Mouse (Mus musculus) liver, embryonic 12.5 days (tissue): ENCODE measurements around the gene Fes. TPM values are rescaled to one million over a fixed set of nuclear protein-coding genes. Genes with fewer than 3 reads are reported as not detected.

Source experiments
- ATAC-seq: fragments of 200-750 bp; cut with Nextera tagmentation; 2 replicates; pipeline ENCODE4 v1.8.0; 2017; ENCODE audit warnings: moderate number of reproducible peaks, mild to moderate bottlenecking, moderate library complexity
- H3K27ac ChIP-seq: fragments of 300-500 bp; sonication (generic); 2 replicates; pipeline ENCODE4 v1.5.1; 2016; ENCODE audit warnings: mild to moderate bottlenecking
- H3K27me3 ChIP-seq: fragments of 300-500 bp; sonication (generic); replicated peaks from 2 replicates; pipeline ENCODE4 v1.6.1; 2016; ENCODE audit warnings: mild to moderate bottlenecking, moderate library complexity
- H3K36me3 ChIP-seq: fragments of 300-500 bp; sonication (generic); 2 replicates; pipeline ENCODE4 v1.6.1; 2016; ENCODE audit warnings: mild to moderate bottlenecking, moderate library complexity
- H3K4me1 ChIP-seq: fragments of 300-500 bp; sonication (generic); 2 replicates; pipeline ENCODE4 v1.6.1; 2016
- H3K4me2 ChIP-seq: fragments of 300-500 bp; sonication (generic); 2 replicates; pipeline ENCODE4 v1.6.1; 2016; ENCODE audit warnings: mild to moderate bottlenecking, moderate library complexity
- H3K4me3 ChIP-seq: fragments of 300-500 bp; sonication (generic); 2 replicates; pipeline ENCODE4 v1.5.1; 2016; ENCODE audit warnings: mild to moderate bottlenecking, moderate library complexity
- H3K9ac ChIP-seq: fragments of 300-500 bp; sonication (generic); 2 replicates; pipeline ENCODE4 v1.6.1; 2016; ENCODE audit warnings: mild to moderate bottlenecking, moderate library complexity
- H3K9me3 ChIP-seq: fragments of 300-500 bp; sonication (generic); replicated peaks from 2 replicates; pipeline ENCODE4 v1.6.1; 2016; ENCODE audit warnings: mild to moderate bottlenecking, moderate library complexity
- WGBS: fragments of 180-500 bp; shearing (Covaris S2); methylation state at CpG from one replicate; pipeline ENCODE4 v1.1.7; 2016; ENCODE audit not compliant: insufficient replicate concordance; 5-methylcytosine and 5-hydroxymethylcytosine counted together
- polyA plus RNA-seq: library from polyadenylated mRNA; unstranded; fragments of >200 nt; fragmentation: Nextera tagmentation; extraction: Ambion mirVana; gene quantifications from 2 replicates; pipeline ENCODE4 v1.2.1, GENCODE M21; 2016

The Fes gene
- polyA plus RNA-seq, 1 experiment from 2014 or later: 10.3 TPM

DNA sequence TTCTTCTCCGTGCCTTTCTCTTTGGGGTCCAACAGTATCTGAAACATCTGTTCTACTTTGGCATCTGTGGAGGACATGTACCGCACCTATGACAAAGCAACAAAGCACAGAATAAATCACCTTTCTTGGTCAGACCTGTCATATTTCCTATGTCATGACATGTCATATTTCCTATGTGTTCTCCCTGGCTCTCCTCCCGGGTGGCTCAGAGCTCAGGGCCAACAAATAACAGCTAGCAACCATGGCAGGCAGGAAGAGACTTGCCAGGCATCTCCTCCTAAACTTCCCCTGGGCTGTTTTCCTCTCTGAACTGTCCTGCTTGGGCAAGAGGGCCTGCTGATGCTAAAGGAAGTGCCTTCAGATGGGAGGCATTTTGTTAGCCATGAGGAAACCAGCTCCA is 50.8 kb downstream of the Fes start:
- Histone ChIP-seq H3K4me3 (no peak overlapping the region), H3K4me2 (no peak overlapping the region), H3K9me3 (no peaks in the 10 kb centered on the region), H3K36me3 (peaks cover 61% of the 10 kb centered on the region), H3K27me3 (no peaks in the 10 kb centered on the region), H3K4me1 (peaks cover 24% of the 10 kb centered on the region), H3K9ac (no peak overlapping the region), H3K27ac (no peak overlapping the region)
- ATAC-seq: no peak
- 75% methylated on average over 3 of the region's 3 CpGs for WGBS

DNA sequence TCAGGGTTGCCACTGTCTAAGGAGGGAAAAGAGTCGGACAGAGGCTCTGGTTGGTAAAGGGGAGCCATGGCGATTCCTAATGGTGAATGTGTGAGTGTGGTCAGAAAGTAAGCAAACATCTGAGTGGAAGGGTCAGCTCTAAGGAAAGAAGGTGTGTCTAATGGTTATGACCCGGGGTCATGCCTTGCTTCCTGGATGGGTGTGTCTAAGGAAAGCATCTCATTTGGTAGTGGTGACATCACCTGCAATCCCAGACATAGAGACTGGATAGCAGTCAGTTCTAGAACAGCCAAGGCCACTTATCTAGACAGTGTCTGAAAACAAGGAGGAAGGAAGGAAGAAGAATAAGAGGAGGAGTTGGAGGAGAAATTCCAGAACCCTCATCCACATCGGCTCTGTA is 52.9 kb downstream of the Fes start:
- Histone ChIP-seq H3K4me2 (no peak overlapping the region), H3K4me1 (peaks cover 9% of the 10 kb centered on the region), H3K27me3 (no peaks in the 10 kb centered on the region), H3K9ac (no peak overlapping the region), H3K36me3 (peaks cover 82% of the 10 kb centered on the region), H3K4me3 (no peak overlapping the region), H3K9me3 (no peaks in the 10 kb centered on the region), H3K27ac (no peak overlapping the region)
- ATAC-seq: no peak
- WGBS: 75% methylated on average over 4 of the region's 4 CpGs

DNA sequence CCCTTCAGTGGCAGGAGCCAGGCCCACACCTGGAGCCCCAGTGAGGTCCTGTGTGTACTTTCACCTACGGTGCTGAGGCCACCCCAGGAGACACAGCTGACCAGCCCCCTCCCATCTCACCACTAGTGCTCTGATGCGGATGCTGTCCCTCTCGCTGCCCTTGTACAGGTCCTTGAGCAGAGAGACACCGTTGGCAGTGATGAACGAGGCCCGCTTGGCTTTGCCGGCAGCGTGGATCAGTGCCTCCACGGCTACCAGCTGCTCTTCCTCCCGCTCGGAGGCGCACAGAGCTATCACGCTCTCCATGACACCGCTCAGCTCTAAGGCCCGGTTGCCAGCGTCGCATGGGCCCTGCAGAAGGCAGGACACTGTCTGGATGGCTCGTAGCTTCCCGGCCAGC is 56.3 kb downstream of the Fes start:
- Histone ChIP-seq H3K9ac (no peak overlapping the region), H3K27ac (no peak overlapping the region), H3K4me2 (no peak overlapping the region), H3K36me3 (peaks cover 99% of the 10 kb centered on the region), H3K4me1 (no peaks in the 10 kb centered on the region), H3K27me3 (no peaks in the 10 kb centered on the region), H3K9me3 (no peaks in the 10 kb centered on the region), H3K4me3 (no peak overlapping the region)
- ATAC-seq: no peak
- 91% methylated on average over 19 of the region's 19 CpGs for WGBS

DNA sequence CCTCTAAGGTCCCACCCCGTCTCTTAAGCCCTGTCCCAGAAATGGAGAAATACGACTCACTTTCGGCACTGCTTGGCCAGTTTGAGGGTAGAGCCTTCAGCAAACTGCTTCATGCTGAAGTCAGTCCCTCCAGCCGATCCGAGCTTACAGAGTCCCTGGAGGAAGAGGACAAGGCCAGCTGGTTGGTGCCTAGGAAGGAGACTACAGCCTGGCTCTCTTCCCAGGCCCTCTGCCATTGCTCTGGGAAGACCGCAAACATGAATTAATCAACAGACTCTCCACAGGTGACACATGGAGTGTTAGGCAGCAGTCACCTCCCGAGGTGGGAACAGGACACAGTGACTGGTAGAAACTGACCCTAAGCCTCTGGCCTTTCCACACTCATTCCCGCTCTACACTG is 57.5 kb downstream of the Fes start:
- H3K4me2 ChIP-seq: no peak overlapping the region
- no peaks in the 10 kb centered on the region for H3K9me3 ChIP-seq
- WGBS: 83% methylated on average over 8 of the region's 8 CpGs

More for the DNA sequence above, 57.5 kb downstream of the Fes start:
- no peak overlapping the region for H3K4me3 ChIP-seq
- no peak overlapping the region for H3K9ac ChIP-seq
- ATAC-seq: no peak
- H3K27ac ChIP-seq: no peak overlapping the region
- peaks cover 99% of the 10 kb centered on the region for H3K36me3 ChIP-seq
- no peaks in the 10 kb centered on the region for H3K27me3 ChIP-seq
- peaks cover 2% of the 10 kb centered on the region for H3K4me1 ChIP-seq

Other genes starting within 250 kb of the Fes start
- 16.9 and 17.9 TPM in 2 replicates for gene Sema4b, start 201.1 kb downstream of the Fes start, polyA plus RNA-seq
- 97.5 and 99.2 TPM in 2 replicates for gene Cib1, start 155.1 kb downstream of the Fes start, polyA plus RNA-seq
- 3.9 and 4.4 TPM in 2 replicates for gene Gdpgp1, start 155.1 kb downstream of the Fes start, polyA plus RNA-seq
- 0.61 and 1.0 TPM in 2 replicates for gene Ttll13, start 141.6 kb downstream of the Fes start, polyA plus RNA-seq
- gene Ngrn, start 126.7 kb downstream of the Fes start, polyA plus RNA-seq: 42.0 and 45.6 TPM in 2 replicates
- gene Vps33b, start 118.3 kb downstream of the Fes start, polyA plus RNA-seq: 9.0 and 11.4 TPM in 2 replicates
- 150 and 158 TPM in 2 replicates for gene Prc1, start 93.5 kb downstream of the Fes start, polyA plus RNA-seq
- 5.1 and 5.6 TPM in 2 replicates for gene Rccd1, start 63.5 kb downstream of the Fes start, polyA plus RNA-seq
- gene Unc45a, start 46.9 kb downstream of the Fes start, polyA plus RNA-seq: 17.1 and 17.3 TPM in 2 replicates
- gene Hddc3, start 44.8 kb downstream of the Fes start, polyA plus RNA-seq: 5.1 and 6.8 TPM in 2 replicates
- gene Man2a2, start 16.6 kb downstream of the Fes start, polyA plus RNA-seq: 5.8 and 6.5 TPM in 2 replicates
- gene Furin, start 17.5 kb upstream of the Fes start, polyA plus RNA-seq: 5.6 and 5.9 TPM in 2 replicates
- gene Blm, start 147.2 kb upstream of the Fes start, polyA plus RNA-seq: 47.2 and 47.8 TPM in 2 replicates